Mouse (Mus musculus) heart, postnatal 0 days (tissue): ENCODE data around the gene Mylk. TPM values are rescaled to one million over a fixed set of nuclear protein-coding genes. Genes with fewer than 3 reads are reported as not detected.
A peak's percentile ranks its signal among the peaks of the same experiment; 100 is the strongest.

Experiments used
- ATAC-seq: fragments of 200-750 bp; cut with Nextera tagmentation; 2 replicates; pipeline ENCODE4 v1.8.0; 2017; ENCODE audit warnings: low read depth, moderate number of reproducible peaks, moderate library complexity; ENCODE audit not compliant: insufficient read depth
- DNase-seq: peaks from one replicate; pipeline ENCODE4 v3.0.0-alpha.2; 2016; ENCODE audit warnings: low spot score
- H3K27ac ChIP-seq: fragments of 300-500 bp; sonication (generic); 2 replicates; pipeline ENCODE4 v1.5.1; 2014; ENCODE audit warnings: low read depth, mild to moderate bottlenecking
- H3K27me3 ChIP-seq: fragments of 300-500 bp; sonication (generic); 2 replicates; pipeline ENCODE4 v1.6.1; 2014; ENCODE audit warnings: low read length, mixed read lengths; ENCODE audit not compliant: control insufficient read depth, insufficient read depth
- H3K36me3 ChIP-seq: fragments of 300-500 bp; sonication (generic); replicated peaks from 2 replicates; pipeline ENCODE4 v1.6.1; 2014; ENCODE audit warnings: low read length, mixed read lengths; ENCODE audit not compliant: control insufficient read depth, insufficient read depth
- H3K4me1 ChIP-seq: fragments of 300-500 bp; sonication (generic); 2 replicates; pipeline ENCODE4 v1.6.1; 2014; ENCODE audit warnings: antibody characterized with exemption; ENCODE audit not compliant: control insufficient read depth, insufficient read depth
- H3K4me2 ChIP-seq: fragments of 300-500 bp; sonication (generic); 2 replicates; pipeline ENCODE4 v1.6.1; 2014; ENCODE audit warnings: low read depth, mild to moderate bottlenecking, low read length, moderate library complexity
- H3K4me3 ChIP-seq: fragments of 300-500 bp; sonication (generic); 2 replicates; pipeline ENCODE4 v1.5.1; 2014; ENCODE audit warnings: low read depth, low read length
- H3K9ac ChIP-seq: fragments of 300-500 bp; sonication (generic); replicated peaks from 2 replicates; pipeline ENCODE4 v1.6.1; 2014; ENCODE audit warnings: low read depth, low read length, mixed read lengths
- H3K9me3 ChIP-seq: fragments of 300-500 bp; sonication (generic); replicated peaks from 2 replicates; pipeline ENCODE4 v1.6.1; 2016; ENCODE audit warnings: low read length; ENCODE audit not compliant: control insufficient read depth
- CTCF ChIP-seq: IDR thresholded peaks from 2 replicates; pipeline ENCODE4 v1.5.1; 2016; ENCODE audit warnings: antibody characterized with exemption, control low read depth, low read depth
- EP300 ChIP-seq: IDR thresholded peaks from 2 replicates; pipeline ENCODE4 v1.6.1; 2016; ENCODE audit warnings: antibody characterized with exemption, low read depth
- WGBS: fragments of 180-500 bp; shearing (Covaris S2); extraction: QIAGEN DNeasy Blood & Tissue Kit; methylation state at CpG from one replicate; pipeline ENCODE4 v1.1.7; 2014; 5-methylcytosine and 5-hydroxymethylcytosine counted together
- polyA plus RNA-seq: library from polyadenylated mRNA; unstranded; fragments of >200 nt; fragmentation: Nextera tagmentation; extraction: Ambion mirVana; gene quantifications from 2 replicates; pipeline ENCODE4 v1.2.1, GENCODE M21; 2015
- total RNA-seq: library from RNA; depleted of rRNA; stranded (reverse); fragments of >200 nt; gene quantifications from 2 replicates; pipeline ENCODE4 v1.2.3, GENCODE M21; 2014; ENCODE audit warnings: low replicate concordance

The Mylk gene
- total and polyA plus RNA-seq, 2 experiments from 2014 or later, result 6.2 to 148 TPM

DNA sequence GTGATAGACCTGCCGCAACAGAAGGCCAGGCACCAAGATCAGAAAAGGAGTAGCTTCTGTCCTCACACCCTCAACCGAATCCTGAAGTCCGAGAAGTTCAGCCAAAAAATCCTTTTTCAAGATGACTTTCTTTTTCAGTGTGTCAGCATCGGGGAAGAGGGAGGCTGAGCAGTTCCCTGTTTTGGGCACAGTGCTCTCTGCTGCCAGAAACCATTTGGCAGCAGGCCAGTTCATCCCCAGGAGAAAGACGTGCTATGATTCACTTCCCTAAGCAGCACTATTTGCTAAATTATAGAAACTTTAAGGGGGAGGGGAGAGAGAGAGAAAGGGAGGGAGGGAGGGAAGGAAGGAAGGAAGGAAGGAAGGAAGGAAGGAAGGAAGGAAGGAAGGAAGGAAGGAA is 251.1 kb downstream of the Mylk start:
- no peaks in the 10 kb centered on the region for H3K36me3 ChIP-seq
- ATAC-seq (peak; percentile 69), DNase-seq (peak; percentile 36)
- no peak for TF ChIP-seq CTCF
- no peak for TF ChIP-seq EP300
- 24% methylated on average over 5 of the region's 5 CpGs for WGBS
- no peak overlapping the region; the same call in 1 of the 2 replicates for H3K4me3 ChIP-seq
- H3K27ac ChIP-seq, result peak overlapping the region; percentile 34; the same call in 1 of the 2 replicates
- no peaks in the 10 kb centered on the region for H3K27me3 ChIP-seq
- no peaks in the 10 kb centered on the region for H3K9me3 ChIP-seq
- H3K4me2 ChIP-seq, result no peak overlapping the region
- peaks cover 11% of the 10 kb centered on the region for H3K4me1 ChIP-seq
- no peak overlapping the region for H3K9ac ChIP-seq

DNA sequence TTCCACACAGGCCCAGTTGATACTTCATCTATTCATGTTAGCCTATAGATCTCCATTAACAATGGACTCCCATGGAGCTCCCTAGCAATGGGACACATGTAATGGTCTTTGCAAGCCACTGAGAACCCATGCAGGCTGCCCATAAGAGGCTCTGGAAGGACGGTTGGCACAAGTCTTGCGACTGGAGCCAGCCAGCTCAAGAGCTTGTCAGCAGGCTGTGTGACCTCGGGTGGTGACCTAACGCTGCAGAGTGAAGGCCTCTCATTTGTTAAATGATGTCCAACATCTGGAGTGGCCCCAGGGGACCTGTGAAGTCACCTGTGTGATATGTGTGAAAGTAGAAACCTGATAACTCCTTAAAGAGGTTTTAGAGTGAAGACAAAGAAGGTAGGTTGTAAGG is 252.0 kb downstream of the Mylk start:
- DNase-seq, result no peak
- WGBS, result 34% methylated on average over 4 of the region's 4 CpGs

DNA sequence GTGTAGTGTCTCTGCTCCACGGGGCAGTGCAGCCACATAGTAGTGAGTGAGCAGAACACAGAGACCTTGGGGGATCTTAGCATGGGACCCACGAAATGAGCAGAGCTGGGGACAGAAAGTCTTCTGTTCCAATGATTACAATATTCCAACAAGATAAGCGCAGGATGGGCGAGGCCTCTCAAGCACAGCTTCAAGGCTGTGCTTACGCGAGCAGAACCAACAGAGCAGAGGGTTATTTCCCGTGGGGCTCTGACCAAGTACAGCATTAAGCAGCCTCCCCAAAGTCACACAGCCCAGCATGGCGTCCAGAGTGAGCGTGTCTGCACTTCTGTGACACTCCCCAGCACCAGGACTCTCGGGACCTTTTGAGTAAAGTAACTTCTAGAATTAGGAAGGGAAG is 252.6 kb downstream of the Mylk start:
- Histone ChIP-seq H3K4me3 (no peak overlapping the region), H3K9ac (no peak overlapping the region), H3K4me1 (peaks cover 5% of the 10 kb centered on the region; the same call in 1 of the 2 replicates), H3K27me3 (no peaks in the 10 kb centered on the region), H3K36me3 (no peaks in the 10 kb centered on the region), H3K4me2 (no peak overlapping the region), H3K27ac (no peak overlapping the region), H3K9me3 (no peaks in the 10 kb centered on the region)
- DNase-seq (no peak), ATAC-seq (peak; percentile 39; the same call in 1 of the 2 replicates)
- no peak for TF ChIP-seq EP300
- no peak for TF ChIP-seq CTCF
- WGBS, result 64% methylated on average over 10 of the region's 10 CpGs

More for the DNA sequence above, 252.0 kb downstream of the Mylk start:
- Histone ChIP-seq H3K27ac (0 out of 2 replicates have a peak overlapping the region, but pooled peaks have one; percentile 19), H3K27me3 (no peaks in the 10 kb centered on the region), H3K4me2 (no peak overlapping the region), H3K4me1 (peaks cover 5% of the 10 kb centered on the region; the same call in 1 of the 2 replicates), H3K36me3 (no peaks in the 10 kb centered on the region), H3K9ac (no peak overlapping the region), H3K4me3 (no peak overlapping the region), H3K9me3 (no peaks in the 10 kb centered on the region)
- TF ChIP-seq EP300, result no peak
- ATAC-seq, result no peak

DNA sequence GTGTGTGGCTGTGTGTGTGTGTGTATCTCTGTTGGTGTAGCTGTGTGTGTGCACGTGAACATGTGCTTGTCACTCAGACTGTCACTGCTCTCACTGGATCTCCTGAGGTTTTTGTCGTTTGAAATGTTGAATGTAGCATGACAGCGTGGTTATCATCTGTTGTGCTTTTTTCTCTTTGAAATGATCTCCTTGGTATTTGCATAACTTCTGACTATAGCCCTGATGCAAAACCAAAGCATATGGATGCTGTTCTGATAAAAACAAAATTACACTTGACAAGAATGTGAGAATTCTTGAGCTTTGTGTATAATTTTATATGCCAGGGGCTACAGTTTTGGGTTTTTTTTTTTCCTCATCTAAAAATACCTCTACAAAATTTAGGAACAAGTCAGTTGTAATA is 254.0 kb downstream of the Mylk start:
- 80% methylated on average over 3 of the region's 3 CpGs for WGBS
- DNase-seq (no peak), ATAC-seq (no peak)
- Histone ChIP-seq H3K27ac (no peak overlapping the region), H3K9ac (no peak overlapping the region), H3K36me3 (no peaks in the 10 kb centered on the region), H3K4me1 (peaks cover 5% of the 10 kb centered on the region; the same call in 1 of the 2 replicates), H3K4me3 (no peak overlapping the region), H3K27me3 (no peaks in the 10 kb centered on the region), H3K4me2 (no peak overlapping the region), H3K9me3 (no peaks in the 10 kb centered on the region)
- TF ChIP-seq CTCF, result no peak
- TF ChIP-seq EP300, result no peak

DNA sequence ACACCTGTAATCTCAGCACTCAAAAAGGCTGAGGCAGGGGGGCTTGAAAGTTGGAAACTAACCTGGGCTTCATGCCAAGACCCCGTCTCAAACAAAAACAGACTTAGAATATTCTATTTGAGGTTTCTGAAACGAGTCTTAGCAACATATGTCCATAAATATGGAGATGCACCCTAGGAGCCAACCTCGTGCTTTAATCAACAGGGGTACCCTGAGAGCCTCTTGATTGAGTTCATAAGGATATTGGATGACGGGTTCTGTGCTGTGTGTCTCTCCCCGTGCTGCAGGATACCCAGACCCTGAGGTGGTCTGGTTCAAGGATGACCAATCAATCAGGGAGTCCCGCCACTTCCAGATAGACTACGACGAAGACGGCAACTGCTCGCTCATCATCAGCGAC is 255.0 kb downstream of the Mylk start:
- no peak overlapping the region for H3K4me3 ChIP-seq
- ATAC-seq (no peak), DNase-seq (no peak)
- TF ChIP-seq CTCF, result no peak
- no peak for TF ChIP-seq EP300
- peaks cover 5% of the 10 kb centered on the region; the same call in 1 of the 2 replicates for H3K4me1 ChIP-seq
- WGBS, result 50% methylated on average over 11 of the region's 11 CpGs
- H3K36me3 ChIP-seq, result no peaks in the 10 kb centered on the region
- no peaks in the 10 kb centered on the region for H3K9me3 ChIP-seq
- no peak overlapping the region for H3K27ac ChIP-seq
- no peaks in the 10 kb centered on the region for H3K27me3 ChIP-seq
- H3K9ac ChIP-seq, result no peak overlapping the region
- no peak overlapping the region for H3K4me2 ChIP-seq

DNA sequence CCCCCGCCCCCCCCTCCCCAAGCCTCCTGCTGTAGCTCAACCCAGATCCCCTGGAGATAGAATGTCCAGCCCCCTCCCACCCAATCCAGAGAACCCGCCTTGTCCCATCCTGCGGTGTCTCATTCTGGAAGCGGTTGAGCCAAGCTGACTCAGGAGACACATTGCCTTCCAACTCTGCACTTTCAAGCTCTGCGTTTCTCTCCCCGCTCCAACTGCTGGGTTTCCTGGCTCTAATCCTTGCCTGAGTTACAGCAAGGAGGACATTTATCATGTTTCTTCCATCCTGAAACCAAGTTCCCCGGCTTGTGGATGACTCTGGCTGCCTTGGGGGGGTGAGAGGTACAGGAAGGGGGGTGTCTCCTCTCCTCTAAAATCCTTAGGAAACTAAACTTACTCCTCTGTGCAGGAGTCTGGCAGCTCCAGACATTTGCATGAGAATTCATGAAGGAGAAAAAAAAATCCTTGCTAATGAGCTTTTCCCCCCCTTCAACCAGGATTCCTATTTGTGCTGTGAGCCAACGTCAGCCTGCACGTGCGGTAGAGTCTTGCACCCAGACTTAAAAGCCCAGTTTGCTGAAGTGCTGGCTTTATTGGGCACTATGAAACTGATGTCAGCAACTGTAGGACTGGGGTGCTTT is 256.0 kb downstream of the Mylk start:
- Histone ChIP-seq H3K4me1 (peaks cover 5% of the 10 kb centered on the region; the same call in 1 of the 2 replicates), H3K27ac (no peak overlapping the region), H3K4me3 (no peak overlapping the region), H3K9me3 (no peaks in the 10 kb centered on the region), H3K27me3 (no peaks in the 10 kb centered on the region), H3K9ac (no peak overlapping the region), H3K4me2 (peak overlapping the region; percentile 20; the same call in 1 of the 2 replicates), H3K36me3 (no peaks in the 10 kb centered on the region)
- DNase-seq (no peak), ATAC-seq (no peak)
- WGBS, result 20% methylated on average over 10 of the region's 10 CpGs
- TF ChIP-seq EP300, result no peak
- no peak for TF ChIP-seq CTCF
